In genomic region chr10:84440541-84441433, GRCm38 (mm10) we compare ENCODE assay signal across 8 mouse cellular contexts. TPM values are rescaled to one million over a fixed set of nuclear protein-coding genes. Genes with fewer than 3 reads are reported as not detected.
DNase-seq lines count a peak whose midpoint lies in the region; ATAC-seq and TF ChIP-seq lines count a peak whose summit lies in the region.

Nuak1 (minus strand) TSS chr10:84440597.

- H3K4me1 ChIP-seq in hindbrain, postnatal 0 days (ENCODE audit: insufficient read depth, low read length) = peaks cover 17% of the 10 kb centered on the region
- peaks cover 29% of the 10 kb centered on the region for H3K4me1 ChIP-seq in megakaryocyte, embryonic 14.5 days

- peak within 1 kb of the TSS; percentile 96 for H3K4me2 ChIP-seq in hindbrain, postnatal 0 days (ENCODE audit: low read depth, low read length)

- TF ChIP-seq CTCF in hindbrain, postnatal 0 days (IDR thresholded peaks at IDR 0.05; ENCODE audit: low read depth) = no peak

- peak; percentile 46 for DNase-seq in T-cell, adult 2 months (ENCODE audit: low spot score)
- DNase-seq in cerebellum, postnatal 36 days = peak; percentile 89 to 93
- DNase-seq in gastrocnemius, adult 8-10 months (ENCODE audit: low spot score in 2 of 2) = peak; percentile 83 to 85
- peak; percentile 94 for DNase-seq in hindbrain, postnatal 0 days (ENCODE audit: low spot score)
- peak; percentile 63 to 81 for DNase-seq in left cerebral cortex, adult 9 months (ENCODE audit: low spot score in 2 of 2)
- peak; percentile 92 for DNase-seq in right cerebral cortex, postnatal 14 days
- DNase-seq in urinary bladder, postnatal 25 days (ENCODE audit: low spot score) = peak; percentile 85

- ATAC-seq in hindbrain, postnatal 0 days = peak; percentile 90

- H3K36me3 ChIP-seq in hindbrain, postnatal 0 days (ENCODE audit: insufficient read depth, low read length) = no peaks in the 10 kb centered on the region
- no peaks in the 10 kb centered on the region for H3K36me3 ChIP-seq in megakaryocyte, embryonic 14.5 days (replicated peaks; ENCODE audit: low read length)

- H3K9me3 ChIP-seq in hindbrain, postnatal 0 days (ENCODE audit: low read length) = no peaks in the 10 kb centered on the region
- no peaks in the 10 kb centered on the region for H3K9me3 ChIP-seq in megakaryocyte, embryonic 14.5 days

- peak within 1 kb of the TSS; percentile 94 for H3K27ac ChIP-seq in hindbrain, postnatal 0 days

- H3K27me3 ChIP-seq in hindbrain, postnatal 0 days (ENCODE audit: insufficient read depth, low read length) = no peaks in the 10 kb centered on the region
- H3K27me3 ChIP-seq in megakaryocyte, embryonic 14.5 days (replicated peaks) = peaks cover 85% of the 10 kb centered on the region

- peak within 1 kb of the TSS; percentile 97 for H3K9ac ChIP-seq in hindbrain, postnatal 0 days (replicated peaks; ENCODE audit: low read length)

- 2% methylated on average over 83 of the region's 94 CpGs for WGBS in hindbrain, postnatal 0 days

- peak within 1 kb of the TSS; percentile 87 for H3K4me3 ChIP-seq in hindbrain, postnatal 0 days (ENCODE audit: low read length)
- peak within 1 kb of the TSS; percentile 92 for H3K4me3 ChIP-seq in megakaryocyte, embryonic 14.5 days (replicated peaks)

RNA-seq across cellular contexts. Expression of gene Nuak1, which starts in this region (rescaled TPM):
- total RNA-seq in gastrocnemius, adult 8-10 months (2022) = 10 to 100 TPM; 16.4 to 23.6 (median 17.2) TPM
- 22.7 and 23.3 TPM in 2 replicates for total RNA-seq in hindbrain, postnatal 0 days (2014; rRNA removed)
- polyA plus RNA-seq in hindbrain, postnatal 0 days (2015; fragmentation: Nextera tagmentation; extraction: Ambion mirVana) = 3.0 and 3.1 TPM in 2 replicates
- polyA plus RNA-seq in megakaryocyte, embryonic 14.5 days (2012; ENCODE audit: insufficient read depth, low replicate concordance) = 0.43 TPM in 1 of 2 replicates, not detected in the other

Comparison
In these comparisons a context has a peak if more than half of its experiments do, and no peak if none do; other contexts are left out.
1. Peak in every context shown above with its lines: DNase-seq, ATAC-seq, H3K4me3 ChIP-seq and H3K27ac ChIP-seq.